Mouse (Mus musculus): ENCODE results near the gene Slc8b1. TPM values are rescaled to one million over a fixed set of nuclear protein-coding genes. Genes with fewer than 3 reads are reported as not detected.

The Slc8b1 gene
- total and polyA plus RNA-seq, 3 experiments: 2.7 to 5.9 TPM; not detected in 1

GRCm38 (mm10) chr5:120525737-120526136 is 14.8 kb downstream of the Slc8b1 start (continued):
- no peak for TF ChIP-seq SIN3A (IDR thresholded peaks at IDR 0.05; ENCODE audit: low read length)
- TF ChIP-seq USF2 (IDR thresholded peaks at IDR 0.05; ENCODE audit: borderline replicate concordance in 1 of 2, insufficient read depth in 1 of 2, low read depth in 1 of 2, low read length in 2 of 2): no peak
- 0 out of 2 replicates have a peak, but pooled peaks have one; percentile 24 for TF ChIP-seq MAZ (IDR thresholded peaks at IDR 0.05; ENCODE audit: low read depth, low read length)

- H3K4me3 ChIP-seq (ENCODE audit: control insufficient read depth in 1 of 2, insufficient read depth in 1 of 2, low read depth in 2 of 2, low read length in 2 of 2): no peak overlapping the region
- H3K79me2 ChIP-seq (ENCODE audit: control insufficient read depth, insufficient read depth, low read length, poor library complexity): no peaks in the 10 kb centered on the region
- no peaks in the 10 kb centered on the region for H3K4me1 ChIP-seq (ENCODE audit: control insufficient read depth in 1 of 2, insufficient read depth in 2 of 2, low read length in 2 of 2)
- no peak overlapping the region for H3K9ac ChIP-seq (ENCODE audit: control insufficient read depth, low read depth, low read length, poor library complexity, severe bottlenecking)
- no peak for DNase-seq (ENCODE audit: low read depth, low spot score)
- H3K36me3 ChIP-seq (ENCODE audit: control insufficient read depth in 1 of 2, insufficient read depth in 2 of 2, low read length in 2 of 2): no peaks in the 10 kb centered on the region
- no peaks in the 10 kb centered on the region for H3K27me3 ChIP-seq (ENCODE audit: control insufficient read depth in 1 of 2, insufficient read depth in 2 of 2, low read length in 2 of 2)
- TF ChIP-seq E2F4 (IDR thresholded peaks at IDR 0.05; ENCODE audit: borderline replicate concordance, low read depth, low read length) (no peak), GABPA (IDR thresholded peaks at IDR 0.05; ENCODE audit: low read depth, low read length) (no peak)
- H3K9me3 ChIP-seq (replicated peaks; ENCODE audit: insufficient read depth, low read length): no peaks in the 10 kb centered on the region
- H3K27ac ChIP-seq (ENCODE audit: control insufficient read depth, low read depth, low read length): no peak overlapping the region
Observed at GRCm38 (mm10) chr5:120526311-120526710, 15.3 kb downstream of the Slc8b1 start.

- H3K9ac ChIP-seq (ENCODE audit: control insufficient read depth, low read depth, low read length, poor library complexity, severe bottlenecking): no peak overlapping the region
- no peak overlapping the region for H3K4me3 ChIP-seq (ENCODE audit: control insufficient read depth in 1 of 2, insufficient read depth in 1 of 2, low read depth in 2 of 2, low read length in 2 of 2)
- TF ChIP-seq RAD21 (IDR thresholded peaks at IDR 0.05; ENCODE audit: low read depth, low read length) (no peak), SMC3 (IDR thresholded peaks at IDR 0.05; ENCODE audit: low read depth, low read length) (no peak), POLR2AphosphoS2 (IDR thresholded peaks at IDR 0.05; ENCODE audit: low read length) (no peak), ELF1 (IDR thresholded peaks at IDR 0.05; ENCODE audit: low read depth, low read length) (no peak), CHD2 (IDR thresholded peaks at IDR 0.05; ENCODE audit: low read length) (no peak), GATA1 (IDR thresholded peaks at IDR 0.05; ENCODE audit: low read depth, low read length) (no peak), SIN3A (IDR thresholded peaks at IDR 0.05; ENCODE audit: low read length) (no peak), TBP (IDR thresholded peaks at IDR 0.05; ENCODE audit: low read depth, low read length) (no peak), RCOR1 (IDR thresholded peaks at IDR 0.05; ENCODE audit: low read depth, low read length) (no peak), MYC (IDR thresholded peaks at IDR 0.05; ENCODE audit: low read depth, low read length) (no peak), BHLHE40 (IDR thresholded peaks at IDR 0.05; ENCODE audit: borderline replicate concordance, low read depth, low read length) (no peak), MAX (IDR thresholded peaks at IDR 0.05; ENCODE audit: low read length) (no peak), TCF12 (IDR thresholded peaks at IDR 0.05; ENCODE audit: low read depth, low read length) (no peak), MAZ (IDR thresholded peaks at IDR 0.05; ENCODE audit: low read depth, low read length) (no peak), USF1 (IDR thresholded peaks at IDR 0.05; ENCODE audit: low read depth, low read length) (no peak), CHD1 (IDR thresholded peaks at IDR 0.05; ENCODE audit: low read depth, low read length) (no peak)
- H3K27ac ChIP-seq (ENCODE audit: control insufficient read depth, low read depth, low read length): no peak overlapping the region
- no peak for DNase-seq (ENCODE audit: low read depth, low spot score)
- no peaks in the 10 kb centered on the region for H3K4me1 ChIP-seq (ENCODE audit: control insufficient read depth in 1 of 2, insufficient read depth in 2 of 2, low read length in 2 of 2)
- no peaks in the 10 kb centered on the region for H3K9me3 ChIP-seq (replicated peaks; ENCODE audit: insufficient read depth, low read length)
- no peaks in the 10 kb centered on the region for H3K79me2 ChIP-seq (ENCODE audit: control insufficient read depth, insufficient read depth, low read length, poor library complexity)
- H3K36me3 ChIP-seq (ENCODE audit: control insufficient read depth in 1 of 2, insufficient read depth in 2 of 2, low read length in 2 of 2): no peaks in the 10 kb centered on the region
- no peaks in the 10 kb centered on the region for H3K27me3 ChIP-seq (ENCODE audit: control insufficient read depth in 1 of 2, insufficient read depth in 2 of 2, low read length in 2 of 2)
Observed at GRCm38 (mm10) chr5:120527296-120527964, 16.5 kb downstream of the Slc8b1 start.
